Mouse (Mus musculus) monocyte, adult 5-6 weeks (primary cell): Measurements from ENCODE around the gene Ndufa13. TPM values are rescaled to one million over a fixed set of nuclear protein-coding genes. Genes with fewer than 3 reads are reported as not detected.
"Not testable (repeated sequence)": the region's sequence is repeated elsewhere in the genome, so short reads cannot be mapped to it uniquely, and the experiment has no call there.

Experiments
- ATAC-seq: fragments of 153-309, 156-312 bp; replicated peaks from 2 replicates; pipeline ENCODE4 v1.8.0; 2017; ENCODE audit warnings: mild to moderate bottlenecking; ENCODE audit not compliant: low TSS enrichment, insufficient number of reproducible peaks, severe bottlenecking, poor library complexity, low FRiP score
- total RNA-seq: library from RNA; stranded (forward); fragments of 200-1000, 200-491, 200-594 nt; gene quantifications from 3 replicates; pipeline ENCODE4 v1.2.3, GENCODE M21; 2017

Ndufa13 gene
- total RNA-seq, result 91.2 to 131 TPM (median 108 TPM) in 3 replicates

- peak; percentile 15 for ATAC-seq
Measured at GRCm38 (mm10) chr8:69902163-69903062, at the start of gene Ndufa13, which contains the start of the genes Tssk6 and Yjefn3. Gene Ndufa13 (minus strand): TSS chr8:69902558. Gene Tssk6 (plus strand): TSS chr8:69902184. Gene Yjefn3 (minus strand): TSS chr8:69902712.

DNA sequence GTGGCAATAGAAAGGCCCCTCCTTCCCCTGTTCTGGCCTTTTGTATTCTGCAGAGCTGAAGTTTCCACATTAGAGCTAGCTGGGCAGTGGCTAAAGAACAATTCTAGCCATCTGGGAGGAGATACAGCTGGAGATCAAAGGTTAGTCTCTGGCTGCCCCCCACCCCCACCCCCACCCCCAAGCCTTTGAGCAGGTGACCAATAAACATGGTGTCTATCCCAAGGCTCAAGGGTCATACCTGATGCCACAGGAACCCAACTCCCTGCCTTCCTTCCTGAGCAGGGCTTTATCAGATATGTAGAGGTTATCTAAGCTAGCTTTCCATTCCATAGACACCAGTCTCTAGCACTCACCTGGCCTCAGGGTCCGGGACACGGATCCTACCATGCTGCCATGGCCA lies 47.9 kb upstream of the Ndufa13 start:
- no peak for ATAC-seq

DNA sequence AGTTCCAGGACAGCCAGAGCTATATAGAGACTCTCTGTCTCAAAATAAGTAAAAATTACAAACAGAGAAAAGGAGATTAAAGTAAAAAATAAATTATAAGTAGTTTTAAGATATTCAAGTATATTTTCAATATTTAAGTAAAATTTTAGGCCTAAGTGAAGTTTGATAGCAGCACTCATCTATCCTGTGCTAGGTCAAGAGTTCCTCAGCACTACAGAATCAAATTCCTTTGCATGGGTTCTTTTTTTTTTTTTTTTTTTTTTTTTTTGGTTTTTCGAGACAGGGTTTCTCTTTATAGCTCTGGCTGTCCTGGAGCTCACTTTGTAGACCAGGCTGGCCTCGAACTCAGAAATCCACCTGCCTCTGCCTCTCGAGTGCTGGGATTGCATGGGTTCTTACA lies 40.1 kb upstream of the Ndufa13 start:
- not testable (repeated sequence) for ATAC-seq

DNA sequence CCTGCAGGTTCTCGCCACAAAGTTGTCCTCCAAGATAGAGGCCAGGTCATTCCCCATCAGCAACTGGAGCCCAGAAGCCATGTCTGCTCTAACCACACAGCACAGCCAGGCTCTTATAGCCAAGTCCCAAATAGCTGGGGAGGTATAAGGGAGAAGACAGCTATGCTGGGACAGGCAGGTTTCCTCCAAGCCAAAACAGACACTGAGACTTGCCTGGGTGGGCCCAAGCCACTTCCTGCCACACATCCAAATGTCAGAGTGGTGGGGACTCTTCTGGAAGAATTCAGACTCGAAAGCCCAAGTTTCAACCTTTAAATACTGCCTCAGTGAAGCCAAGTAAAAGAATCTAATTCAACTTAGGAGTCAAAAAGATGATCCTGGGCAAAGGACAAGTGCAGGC lies 38.0 kb upstream of the Ndufa13 start:
- no peak for ATAC-seq

DNA sequence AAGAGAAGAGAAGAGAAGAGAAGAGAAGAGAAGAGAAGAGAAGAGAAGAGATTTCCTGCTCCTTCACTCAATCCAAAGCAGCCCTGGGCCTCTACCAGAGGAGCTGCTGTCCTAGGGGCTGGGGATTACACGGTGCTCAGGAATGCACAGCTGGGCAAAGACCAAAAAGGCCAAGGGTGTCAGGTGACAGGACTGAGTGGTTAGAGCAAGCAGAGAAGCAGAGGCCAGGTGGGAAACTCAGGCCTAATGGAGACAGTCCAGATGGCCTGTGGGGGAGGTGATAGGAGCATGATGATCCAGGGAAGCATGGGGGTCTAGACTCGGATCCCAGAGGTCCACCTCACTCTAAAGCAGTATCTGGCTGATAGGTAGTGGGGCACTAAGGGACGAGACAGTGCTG lies 37.3 kb upstream of the Ndufa13 start:
- ATAC-seq, result no peak

DNA sequence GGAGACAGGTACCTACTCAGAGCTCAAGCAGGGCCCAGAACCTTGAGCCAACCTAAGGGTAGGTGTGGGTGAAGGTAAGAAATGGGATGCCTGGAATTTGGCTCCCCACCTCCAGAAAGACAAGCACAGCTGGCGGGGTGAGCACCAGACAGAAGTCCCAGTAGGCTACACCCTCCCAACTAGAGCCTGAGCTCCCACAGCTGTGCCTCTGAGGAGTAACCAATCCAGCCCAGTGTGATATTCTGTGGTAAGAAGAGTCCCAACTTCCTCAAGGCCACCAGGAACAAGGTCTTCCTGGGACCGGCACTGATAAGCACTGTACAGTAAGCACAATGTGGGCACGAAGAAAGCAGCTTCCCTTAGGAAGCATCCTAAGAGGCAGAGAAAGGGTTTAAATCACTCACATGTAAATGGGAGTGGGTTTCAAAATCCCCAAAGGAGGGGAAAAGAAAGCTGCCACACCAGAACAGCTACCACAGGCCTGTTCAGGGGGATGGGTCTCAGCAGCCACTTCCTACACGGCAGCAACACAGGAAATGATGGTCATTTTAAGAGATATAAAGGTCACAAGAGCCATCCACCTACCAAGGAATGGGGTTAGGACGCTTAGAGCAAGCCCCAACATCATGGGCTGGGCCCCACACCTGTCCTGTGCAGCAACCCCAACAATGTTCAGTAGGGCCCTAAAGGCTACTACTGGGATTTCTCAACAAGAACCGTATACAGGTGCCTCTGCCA lies 36.1 kb upstream of the Ndufa13 start:
- ATAC-seq, result peak; percentile 25; the same call in 1 of the 2 replicates

DNA sequence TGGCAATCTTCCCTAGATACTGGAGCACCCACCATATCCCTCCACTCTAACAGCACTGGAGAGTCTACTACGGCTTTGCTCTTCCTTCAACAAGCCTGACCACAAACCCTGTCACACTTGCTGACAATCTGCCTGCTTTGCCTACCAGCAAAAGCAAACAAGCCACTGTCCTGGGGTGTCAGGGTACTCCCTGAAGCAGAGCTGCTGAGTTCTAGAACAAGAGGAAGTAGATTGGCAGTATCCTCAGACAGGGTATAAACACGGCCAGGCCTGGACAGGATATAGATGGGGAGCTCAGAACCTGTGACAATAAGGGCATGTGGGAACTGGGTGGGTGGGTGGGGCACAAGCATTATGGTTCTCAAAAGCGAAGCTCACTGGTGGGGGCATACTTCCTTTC lies 35.1 kb upstream of the Ndufa13 start:
- peak; percentile 74 for ATAC-seq

GRCm38 (mm10) chr8:69936050-69936794 lies 33.9 kb upstream of the Ndufa13 start:
- ATAC-seq, result no peak

- ATAC-seq, result no peak
Measured at GRCm38 (mm10) chr8:69935431-69935830, 33.1 kb upstream of the Ndufa13 start.

- ATAC-seq, result no peak
Measured at GRCm38 (mm10) chr8:69934582-69934981, 32.2 kb upstream of the Ndufa13 start.

DNA sequence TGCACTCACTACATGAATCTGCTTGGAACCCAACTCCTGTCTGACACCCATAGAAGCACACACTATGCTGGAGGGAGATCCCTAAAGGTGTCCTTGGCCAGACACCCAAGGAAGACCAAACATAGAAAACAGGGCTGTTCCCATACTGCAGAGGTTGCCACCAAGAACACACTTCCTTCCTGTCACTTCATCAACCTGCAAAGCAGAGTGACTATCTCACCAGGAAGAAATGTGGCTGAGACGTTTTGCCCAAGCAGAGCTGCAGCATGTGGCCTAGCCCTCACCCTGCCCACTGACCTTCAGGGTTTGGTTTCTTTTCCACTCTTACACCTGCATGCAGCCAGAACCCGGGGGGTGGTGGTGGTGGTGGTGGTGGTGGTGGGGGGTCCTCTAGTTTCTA lies 31.5 kb upstream of the Ndufa13 start:
- no peak for ATAC-seq

DNA sequence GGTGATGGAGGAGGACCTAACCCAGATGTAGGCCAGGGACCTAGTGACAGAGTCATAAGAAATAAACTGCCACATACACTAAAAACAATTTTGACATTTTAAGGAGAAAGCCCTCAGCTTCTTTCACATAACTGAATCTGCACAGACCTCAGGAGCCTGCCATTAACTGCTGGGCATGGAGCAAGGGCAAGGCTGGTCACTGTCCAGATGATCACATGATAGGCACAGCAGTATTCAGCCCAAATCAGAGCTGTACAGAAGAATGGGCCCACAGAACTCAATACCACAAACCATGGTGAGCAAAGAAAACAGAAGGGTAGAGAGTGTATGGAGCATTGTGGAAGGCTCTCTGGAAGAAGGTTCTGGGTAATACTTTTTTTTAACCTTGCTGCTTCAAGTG lies 24.5 kb upstream of the Ndufa13 start:
- no peak for ATAC-seq

GRCm38 (mm10) chr8:69923986-69924385 lies 21.6 kb upstream of the Ndufa13 start:
- no peak for ATAC-seq

DNA sequence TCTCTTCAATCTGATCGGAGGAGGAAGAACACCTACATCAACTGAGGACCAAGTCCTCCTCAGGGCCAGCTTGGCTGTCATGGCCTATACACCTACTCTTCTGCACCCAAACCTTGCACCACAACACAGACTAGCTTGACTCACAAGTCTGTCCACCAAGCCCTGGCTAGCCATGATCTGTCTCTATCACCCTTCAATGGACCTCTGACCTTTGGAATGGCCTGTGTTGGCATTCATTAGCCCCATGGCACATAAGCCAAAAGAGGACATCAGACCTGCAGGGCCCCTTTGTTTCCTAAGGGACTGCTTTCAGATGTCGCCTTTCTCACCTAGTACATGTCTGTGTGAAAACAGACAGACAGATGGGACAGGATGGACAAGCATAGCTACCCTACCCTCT lies 18.8 kb upstream of the Ndufa13 start:
- no peak for ATAC-seq

GRCm38 (mm10) chr8:69919876-69920662 lies 17.7 kb upstream of the Ndufa13 start:
- peak; percentile 78 for ATAC-seq

DNA sequence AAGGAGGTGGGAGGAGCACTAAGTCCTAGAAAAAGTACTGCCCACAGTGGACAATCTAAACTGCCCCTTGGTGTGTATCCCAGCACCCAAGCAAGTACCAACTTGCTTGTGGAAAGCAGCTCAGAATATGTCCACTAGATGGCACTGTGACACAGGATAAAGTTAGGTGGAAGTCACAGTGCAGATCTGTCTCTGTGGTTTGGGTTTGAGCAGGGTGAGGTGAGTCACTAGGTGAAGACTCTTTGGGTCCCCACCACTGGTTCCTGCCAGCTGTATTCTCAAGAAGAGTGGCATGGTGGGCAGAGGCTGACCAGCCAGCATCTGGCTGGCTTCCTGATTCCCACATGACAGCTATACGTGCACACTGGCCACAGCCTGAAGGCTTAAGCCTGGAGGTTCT lies 16.7 kb upstream of the Ndufa13 start:
- peak; percentile 65 for ATAC-seq

GRCm38 (mm10) chr8:69918506-69918905 lies 16.1 kb upstream of the Ndufa13 start:
- ATAC-seq, result no peak

- no peak for ATAC-seq
Measured at GRCm38 (mm10) chr8:69915748-69916147, 13.4 kb upstream of the Ndufa13 start.
